Mouse (Mus musculus) layer of hippocampus, adult 18-20 months (tissue): Measurements from ENCODE around the gene Mapk14. TPM values are rescaled to one million over a fixed set of nuclear protein-coding genes. Genes with fewer than 3 reads are reported as not detected.
"Not testable (repeated sequence)": the region's sequence is repeated elsewhere in the genome, so short reads cannot be mapped to it uniquely, and the experiment has no call there.

Experiments
- DNase-seq, 2 experiments: peaks; one replicate each; pipeline ENCODE4 v3.0.0; 2022; ENCODE audit warnings: low spot score in 2 of 2
- total RNA-seq, 2 experiments: library from RNA; stranded (reverse); gene quantifications; 2 replicates each; pipeline ENCODE4 v1.2.3; 2021

Mapk14 gene
- total RNA-seq, 2 experiments from 2014 or later = 75.0 to 80.5 TPM

DNA sequence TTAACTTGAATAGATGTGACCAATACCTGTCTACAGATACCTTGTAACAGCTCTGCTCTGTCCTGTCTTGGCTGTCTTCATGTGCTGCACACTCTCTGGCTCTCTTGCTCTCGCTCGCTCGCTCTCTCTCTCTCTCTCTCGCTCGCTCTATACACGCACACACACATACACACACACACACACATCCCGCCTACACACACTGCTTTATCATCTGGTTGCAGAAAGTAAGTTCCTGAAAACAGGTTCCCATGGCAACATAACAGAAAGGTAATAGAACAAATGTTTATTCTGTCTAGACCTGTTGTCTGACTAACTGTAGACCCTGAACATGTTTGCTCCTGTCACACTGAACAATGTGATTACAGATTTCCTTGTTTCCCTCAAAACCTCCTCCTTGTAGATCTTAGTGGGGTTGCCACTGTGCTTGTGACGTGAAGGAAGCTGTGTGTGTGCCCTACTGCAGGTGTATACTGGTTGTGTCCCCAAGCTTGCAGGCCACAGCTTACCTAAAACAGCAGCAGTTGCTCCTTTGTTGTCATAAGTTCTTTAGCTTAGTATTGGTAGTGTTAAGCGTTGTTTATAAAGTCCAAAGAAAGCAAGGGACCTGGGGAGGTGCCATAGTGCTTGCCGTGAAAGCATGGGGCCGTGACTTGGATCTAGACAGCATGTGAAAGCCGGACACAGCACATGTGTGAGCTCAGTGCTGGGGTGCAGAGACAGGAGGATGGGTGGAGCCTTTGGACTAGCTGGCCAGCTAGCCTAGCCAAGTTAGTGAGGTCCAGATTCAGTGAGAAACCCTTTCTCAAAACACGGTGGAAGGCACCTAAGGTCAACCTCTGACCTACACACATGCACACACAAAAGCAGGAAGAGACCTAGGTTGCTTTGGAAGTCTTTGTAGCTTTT, 6.4 kb downstream of the Mapk14 start:
- peak in 1 of 2 experiments; percentile 69 for DNase-seq

DNA sequence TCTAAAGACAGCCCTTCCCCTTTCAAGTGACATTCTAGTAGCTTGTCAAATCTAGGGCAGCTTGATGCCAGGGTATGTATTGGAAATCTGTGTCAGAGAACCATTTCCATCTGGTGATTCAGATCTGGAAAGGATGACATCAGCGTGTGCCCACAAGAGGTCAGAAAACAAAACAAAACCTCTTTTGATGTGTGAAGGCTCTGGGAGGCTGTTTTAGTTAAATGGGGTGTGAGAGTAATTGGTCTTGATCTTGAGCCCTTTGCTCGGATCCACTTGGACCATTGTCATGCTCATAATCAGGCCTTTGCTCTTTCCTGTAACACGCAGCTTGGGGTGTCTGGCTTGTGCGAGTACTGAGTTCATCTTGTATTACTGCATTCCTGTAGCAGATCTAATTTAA, 7.1 kb downstream of the Mapk14 start:
- DNase-seq = peak in 1 of 2 experiments; percentile 46

- no peak for DNase-seq
Measured at GRCm38 (mm10) chr17:28698672-28699071, 7.5 kb downstream of the Mapk14 start.

GRCm38 (mm10) chr17:28699789-28700188, 8.7 kb downstream of the Mapk14 start:
- no peak for DNase-seq

- DNase-seq = no peak
Measured at GRCm38 (mm10) chr17:28701171-28701570, 10.0 kb downstream of the Mapk14 start.

GRCm38 (mm10) chr17:28701737-28702136, 10.6 kb downstream of the Mapk14 start:
- no peak for DNase-seq

GRCm38 (mm10) chr17:28702646-28703045, 11.5 kb downstream of the Mapk14 start:
- DNase-seq = no peak

GRCm38 (mm10) chr17:28706697-28707096, 15.6 kb downstream of the Mapk14 start:
- DNase-seq = no peak

- DNase-seq = no peak
Measured at GRCm38 (mm10) chr17:28707136-28707627, 16.1 kb downstream of the Mapk14 start.

DNA sequence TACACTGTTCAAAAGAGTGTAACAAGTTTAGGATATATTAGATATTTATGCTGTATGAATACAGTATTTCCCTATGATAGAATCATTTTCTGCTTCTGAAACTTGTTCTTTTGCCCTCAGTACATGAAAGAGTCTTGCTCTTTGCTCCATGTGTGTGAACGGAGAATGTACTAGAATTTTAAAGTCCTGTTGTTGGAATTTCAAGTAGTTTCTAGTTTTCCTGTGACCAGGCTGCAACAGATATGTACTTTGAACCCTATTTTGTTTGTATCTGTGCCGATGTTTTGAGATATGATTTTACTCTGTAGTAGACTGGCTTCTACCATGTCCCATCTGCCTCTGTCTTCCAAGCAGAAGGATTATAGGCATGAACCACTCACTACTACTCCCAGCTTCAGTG, 16.7 kb downstream of the Mapk14 start:
- no peak for DNase-seq

- no peak for DNase-seq
Measured at GRCm38 (mm10) chr17:28708989-28709388, 17.9 kb downstream of the Mapk14 start.

- DNase-seq = no peak
Measured at GRCm38 (mm10) chr17:28709552-28710290, 18.6 kb downstream of the Mapk14 start.

- DNase-seq = no peak
Measured at GRCm38 (mm10) chr17:28710291-28710688, 19.2 kb downstream of the Mapk14 start.

GRCm38 (mm10) chr17:28711237-28711636, 20.1 kb downstream of the Mapk14 start:
- no peak for DNase-seq

DNA sequence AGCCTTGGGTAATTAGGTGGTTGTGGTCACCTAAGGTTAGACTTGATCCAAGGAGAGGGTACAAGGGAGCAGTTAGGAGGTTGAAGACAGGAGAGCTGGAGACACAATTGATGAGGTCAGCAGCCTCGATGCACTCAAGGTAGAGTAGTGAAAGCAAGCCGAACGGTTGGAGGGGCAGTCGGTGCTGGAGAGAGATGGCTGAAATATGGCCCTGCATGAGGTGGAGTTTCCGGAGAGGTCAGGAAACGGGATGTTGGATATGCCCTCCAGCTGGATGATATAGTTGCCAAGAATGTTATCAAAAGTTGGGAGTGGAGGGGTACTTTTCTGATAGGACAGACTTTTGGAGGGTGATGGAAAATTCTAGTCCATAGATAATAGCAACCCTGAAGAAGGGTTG, 21.2 kb downstream of the Mapk14 start:
- DNase-seq = no peak

DNA sequence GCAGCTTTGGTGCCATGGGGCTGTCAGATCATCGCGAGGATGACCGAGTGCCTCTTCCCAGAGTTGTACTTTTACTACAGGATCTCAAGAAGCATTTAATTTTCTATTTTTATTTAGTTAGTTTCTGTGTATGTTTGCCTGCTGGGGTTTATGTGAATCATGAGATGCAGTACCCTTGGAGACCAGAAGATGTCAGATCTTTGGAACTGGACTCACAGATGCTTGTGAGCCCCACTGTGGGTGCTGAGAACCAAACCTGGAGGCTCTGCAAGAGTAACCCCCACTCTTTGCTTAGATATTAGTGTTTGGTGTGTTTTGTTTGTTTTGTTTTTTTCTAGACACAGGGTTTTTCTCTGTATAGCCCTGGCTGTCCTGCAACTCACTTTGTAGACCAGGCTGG, 22.9 kb downstream of the Mapk14 start:
- DNase-seq = no peak

DNA sequence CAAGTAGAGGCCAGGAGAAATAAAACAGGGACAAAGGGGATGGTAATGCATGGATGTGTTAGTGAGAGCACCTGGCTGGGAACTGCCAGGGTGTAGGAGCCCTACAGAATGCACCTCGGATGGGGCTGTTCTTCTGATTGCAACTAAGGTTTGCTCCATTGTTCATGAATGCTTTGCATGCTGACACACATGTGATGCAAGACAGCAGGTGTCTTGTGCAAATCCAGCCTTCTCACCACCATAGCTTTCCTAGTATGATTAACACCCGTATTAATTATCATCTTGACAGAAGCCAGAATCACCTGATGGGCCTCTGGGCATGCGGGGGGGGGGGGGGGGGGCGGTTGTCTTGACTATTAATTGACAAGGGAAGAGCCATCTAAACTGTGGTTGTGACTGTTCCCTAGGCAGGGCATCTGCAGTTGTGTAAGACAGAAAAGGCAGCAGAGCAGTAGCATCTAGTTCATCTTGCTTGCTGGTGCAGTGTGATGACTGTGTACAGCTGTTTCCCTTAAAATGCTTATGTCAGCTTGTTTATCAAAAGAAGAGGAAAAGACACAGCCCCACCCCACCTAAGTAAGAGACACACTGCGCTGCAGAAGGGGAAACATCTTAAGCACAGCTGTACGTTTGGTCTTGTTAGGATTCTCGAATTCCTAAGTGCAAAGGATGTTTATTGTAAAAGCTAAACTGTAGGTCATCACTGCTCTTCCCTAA, 24.9 kb downstream of the Mapk14 start:
- DNase-seq = no peak

DNA sequence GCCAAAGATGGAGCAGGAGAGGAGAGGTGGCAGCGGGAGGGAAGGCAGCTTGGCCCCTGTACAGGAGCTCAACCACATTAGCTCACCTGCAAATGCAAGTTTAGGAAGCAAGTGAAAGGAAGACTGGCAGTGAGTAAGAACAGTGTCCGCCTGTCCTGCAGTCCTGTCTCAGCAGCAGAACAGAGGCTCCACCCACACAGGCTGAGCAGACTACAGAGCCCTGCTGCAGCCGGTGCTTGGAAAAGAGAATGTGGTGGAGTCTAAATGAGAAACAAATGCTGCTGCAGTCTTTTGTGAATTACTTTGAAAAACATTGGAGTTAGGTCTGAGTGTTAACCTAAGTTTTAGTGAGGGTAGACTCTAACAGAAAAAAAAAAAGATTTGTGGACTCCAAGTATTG, 26.4 kb downstream of the Mapk14 start:
- peak in 1 of 2 experiments; percentile 38 for DNase-seq

- DNase-seq = no peak
Measured at GRCm38 (mm10) chr17:28725783-28726182, 34.7 kb downstream of the Mapk14 start, which contains the start of gene AC170998.1. Gene AC170998.1, plus strand, starts transcription at chr17:28726083.

GRCm38 (mm10) chr17:28727511-28727910, 36.4 kb downstream of the Mapk14 start:
- not testable (repeated sequence) for DNase-seq
